Comparison of ENCODE assay signal across 8 mouse cellular contexts in the genomic region with DNA sequence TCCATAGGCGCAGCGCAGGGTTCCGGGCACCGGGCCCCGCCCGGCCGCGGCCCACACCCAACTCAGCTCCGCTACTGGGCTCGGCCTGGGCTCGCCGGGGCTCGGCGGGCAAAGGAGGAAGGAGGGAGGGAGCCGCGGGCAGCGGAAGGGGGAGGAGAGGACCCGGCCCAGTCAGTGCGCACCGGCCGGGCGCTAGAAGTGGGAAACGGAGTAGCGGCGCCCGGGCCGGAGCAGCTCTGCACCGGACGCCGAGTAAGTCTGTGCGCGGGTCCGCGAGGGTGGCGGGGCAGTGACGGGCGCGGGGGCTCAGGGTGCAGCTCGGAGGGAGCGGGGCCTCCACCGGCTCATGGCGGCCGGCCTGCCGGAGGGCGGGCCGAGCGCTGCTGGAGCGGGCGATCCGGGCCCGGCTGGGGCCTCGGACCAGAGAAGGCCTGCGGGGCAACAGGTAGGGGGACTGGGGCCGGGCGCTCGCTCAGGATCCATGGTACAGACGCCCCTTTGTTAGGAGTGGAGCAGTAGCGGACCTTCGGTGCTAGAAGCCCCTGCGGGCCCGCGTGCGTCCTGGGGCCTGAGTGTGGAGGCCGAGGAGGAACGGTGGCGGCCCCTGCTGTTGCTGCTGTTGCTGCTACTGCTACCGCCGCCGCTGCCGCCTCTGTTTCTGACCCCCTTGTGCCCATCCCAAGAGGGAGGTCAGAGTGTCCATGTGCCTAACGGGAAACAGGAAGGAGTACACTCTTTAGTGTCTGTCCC.
DNase-seq lines count a peak whose midpoint lies in the region.

No protein-coding gene starts in this region.

- DNase-seq in layer of hippocampus, adult 11-12 months (ENCODE audit: low spot score) = peak; percentile 79
- DNase-seq in layer of hippocampus, adult 9-10 months (ENCODE audit: low spot score) = no peak
- peak; percentile 93 for DNase-seq in embryo, embryonic 9.5 days (ENCODE audit: extremely low spot score)
- DNase-seq in heart, adult 11 months = peak; percentile 99
- DNase-seq in kidney, adult 18-20 months = peak; percentile 93
- DNase-seq in liver = peak; percentile 95
- DNase-seq in monocyte, adult 2 months (ENCODE audit: low read depth in 1 of 2, low spot score in 2 of 2) = peak; percentile 79 to 81
- peak; percentile 91 to 93 for DNase-seq in spleen, postnatal 14 days (ENCODE audit: low spot score in 2 of 2)
